Mouse (Mus musculus) kidney, postnatal 10 days (tissue): ENCODE results near the gene Terf2ip.

ENCODE experiments used
- DNase-seq: peaks from one replicate; pipeline ENCODE4 v3.0.0; 2021; ENCODE audit warnings: mixed read lengths

Gene Terf2ip

GRCm38 (mm10) chr8:112011816-112012242, 631 bp downstream of the Terf2ip start:
- peak; percentile 60 for DNase-seq

- DNase-seq = no peak
Measured at GRCm38 (mm10) chr8:112014936-112015335, 3.7 kb downstream of the Terf2ip start, which contains the start of gene Gm6793. TSS of gene Gm6793 (minus strand) at chr8:112015036.

- no peak for DNase-seq
Measured at GRCm38 (mm10) chr8:112029455-112029854, 18.3 kb downstream of the Terf2ip start.

GRCm38 (mm10) chr8:112030663-112031062, 19.5 kb downstream of the Terf2ip start:
- DNase-seq = no peak

GRCm38 (mm10) chr8:112033071-112033470, 21.9 kb downstream of the Terf2ip start:
- no peak for DNase-seq

GRCm38 (mm10) chr8:112034603-112035002, 23.4 kb downstream of the Terf2ip start:
- peak; percentile 51 for DNase-seq

GRCm38 (mm10) chr8:112037521-112037920, 26.3 kb downstream of the Terf2ip start:
- DNase-seq = no peak

GRCm38 (mm10) chr8:112045182-112045581, 34.0 kb downstream of the Terf2ip start:
- DNase-seq = no peak

- peak; percentile 88 for DNase-seq
Measured at GRCm38 (mm10) chr8:112045896-112046295, 34.7 kb downstream of the Terf2ip start.

- no peak for DNase-seq
Measured at GRCm38 (mm10) chr8:112048293-112048692, 37.1 kb downstream of the Terf2ip start.

- DNase-seq = no peak
Measured at GRCm38 (mm10) chr8:112049984-112050383, 38.8 kb downstream of the Terf2ip start.

- DNase-seq = no peak
Measured at GRCm38 (mm10) chr8:112051537-112051936, 40.3 kb downstream of the Terf2ip start.

GRCm38 (mm10) chr8:112054456-112054855, 43.3 kb downstream of the Terf2ip start:
- no peak for DNase-seq

GRCm38 (mm10) chr8:112061372-112061771, 50.2 kb downstream of the Terf2ip start:
- DNase-seq = peak; percentile 19
